Mouse (Mus musculus): ENCODE measurements at regions not wholly inside any gene's neighbourhood (a gene's known extent, or its start where the extent isn't known, plus 50 kb on each side); places are given as distances from the start of the nearest gene placed in this dataset.

DNA sequence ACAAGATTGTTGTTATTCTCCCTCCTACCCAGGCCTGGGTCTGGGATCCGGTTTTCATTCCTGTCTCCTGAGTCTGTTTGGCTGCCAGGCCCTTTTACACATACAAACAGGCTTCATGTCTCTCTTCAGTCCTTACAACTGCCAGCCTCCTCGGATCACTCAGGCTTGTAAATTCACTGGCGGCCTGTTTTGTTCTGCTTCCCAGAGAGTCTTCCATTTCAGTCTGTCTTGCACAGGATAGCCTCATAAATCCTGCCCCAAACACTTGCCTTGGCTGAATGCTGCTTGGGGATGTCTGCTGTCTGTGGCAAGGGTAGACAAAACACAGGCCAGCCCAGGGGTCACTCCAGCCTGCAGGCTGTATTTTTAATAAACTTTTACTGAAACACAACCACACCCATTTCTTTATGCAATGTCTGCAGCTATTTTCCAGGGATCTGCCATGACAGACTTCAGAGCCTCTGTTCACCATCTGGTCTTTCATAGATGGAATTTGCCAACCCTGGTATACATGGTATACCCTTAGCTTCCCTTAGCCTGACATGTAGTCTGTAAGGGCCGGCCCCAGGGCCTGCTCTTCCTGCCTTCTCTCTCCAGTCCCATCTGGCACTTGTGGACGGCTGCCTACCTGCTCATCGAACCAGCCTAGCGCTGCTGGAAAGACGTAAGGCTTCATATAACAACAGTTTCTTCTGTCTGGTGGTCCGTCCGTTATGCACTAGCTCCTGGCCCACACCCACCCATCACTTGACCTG, 149.0 kb upstream of the Mocs1 start:
- TF ChIP-seq GATA1 (IDR thresholded peaks at IDR 0.05; ENCODE audit: low read length), result no peak
- no peak for TF ChIP-seq TAL1 (IDR thresholded peaks at IDR 0.05; ENCODE audit: low read length)
